Mouse (Mus musculus) spleen, adult 2 months (tissue): ENCODE measurements at regions not wholly inside any gene's neighbourhood (a gene's known extent, or its start where the extent isn't known, plus 50 kb on each side); places are given as distances from the start of the nearest gene placed in this dataset.

ENCODE experiments used
- CTCF ChIP-seq: fragments of 200-500 bp; IDR thresholded peaks from 2 replicates; pipeline ENCODE4 v1.5.1; 2011; ENCODE audit warnings: mild to moderate bottlenecking, inconsistent platforms; ENCODE audit not compliant: insufficient read depth, insufficient read length, insufficient replicate concordance; ENCODE audit errors: extremely low read depth
- POLR2A ChIP-seq: fragments of 200-500 bp; IDR thresholded peaks from 2 replicates; pipeline ENCODE4 v1.6.1; 2011; ENCODE audit warnings: low read depth, low read length, inconsistent platforms

- TF ChIP-seq POLR2A, result no peak
- TF ChIP-seq CTCF, result no peak
These were observed 534.3 kb upstream of the Gm21961 start for GRCm38 (mm10) chr15:65549046-65549445.
